Mouse (Mus musculus) forebrain, embryonic 13.5 days (tissue): ENCODE data around the gene Vkorc1. TPM values are rescaled to one million over a fixed set of nuclear protein-coding genes. Genes with fewer than 3 reads are reported as not detected.
A peak's percentile ranks its signal among the peaks of the same experiment; 100 is the strongest.

Experiments used
- ATAC-seq: fragments of 200-750 bp; cut with Nextera tagmentation; 2 replicates; pipeline ENCODE4 v1.8.0; 2017
- H3K27ac ChIP-seq: fragments of 300-500 bp; sonication (generic); 2 replicates; pipeline ENCODE4 v1.5.1; 2015; ENCODE audit warnings: inconsistent platforms, mild to moderate bottlenecking, moderate library complexity
- H3K27me3 ChIP-seq: fragments of 300-500 bp; sonication (generic); 2 replicates; pipeline ENCODE4 v1.6.1; 2015; ENCODE audit warnings: mild to moderate bottlenecking, inconsistent platforms
- H3K36me3 ChIP-seq: fragments of 300-500 bp; sonication (generic); 2 replicates; pipeline ENCODE4 v1.6.1; 2015; ENCODE audit warnings: mild to moderate bottlenecking, inconsistent platforms; ENCODE audit not compliant: poor library complexity, severe bottlenecking
- H3K4me1 ChIP-seq: fragments of 300-500 bp; sonication (generic); 2 replicates; pipeline ENCODE4 v1.6.1; 2015; ENCODE audit warnings: inconsistent platforms
- H3K4me2 ChIP-seq: fragments of 300-500 bp; sonication (generic); 2 replicates; pipeline ENCODE4 v1.6.1; 2015; ENCODE audit warnings: inconsistent platforms, mild to moderate bottlenecking, moderate library complexity
- H3K4me3 ChIP-seq: fragments of 300-500 bp; sonication (generic); 2 replicates; pipeline ENCODE4 v1.5.1; 2015; ENCODE audit warnings: mild to moderate bottlenecking, inconsistent platforms
- H3K9ac ChIP-seq: fragments of 300-500 bp; sonication (generic); 2 replicates; pipeline ENCODE4 v1.6.1; 2015; ENCODE audit warnings: mild to moderate bottlenecking, inconsistent platforms
- H3K9me3 ChIP-seq: fragments of 300-500 bp; sonication (generic); replicated peaks from 2 replicates; pipeline ENCODE4 v1.6.1; 2016; ENCODE audit warnings: inconsistent platforms
- WGBS: fragments of 180-500 bp; shearing (Covaris S2); methylation state at CpG from one replicate; pipeline ENCODE4 v1.1.7; 2015; 5-methylcytosine and 5-hydroxymethylcytosine counted together
- polyA plus RNA-seq: library from polyadenylated mRNA; unstranded; fragments of >200 nt; fragmentation: Nextera tagmentation; extraction: Ambion mirVana; gene quantifications from 2 replicates; pipeline ENCODE4 v1.2.1, GENCODE M21; 2015

Vkorc1 gene
- polyA plus RNA-seq, 1 experiment from 2014 or later = 59.5 TPM

DNA sequence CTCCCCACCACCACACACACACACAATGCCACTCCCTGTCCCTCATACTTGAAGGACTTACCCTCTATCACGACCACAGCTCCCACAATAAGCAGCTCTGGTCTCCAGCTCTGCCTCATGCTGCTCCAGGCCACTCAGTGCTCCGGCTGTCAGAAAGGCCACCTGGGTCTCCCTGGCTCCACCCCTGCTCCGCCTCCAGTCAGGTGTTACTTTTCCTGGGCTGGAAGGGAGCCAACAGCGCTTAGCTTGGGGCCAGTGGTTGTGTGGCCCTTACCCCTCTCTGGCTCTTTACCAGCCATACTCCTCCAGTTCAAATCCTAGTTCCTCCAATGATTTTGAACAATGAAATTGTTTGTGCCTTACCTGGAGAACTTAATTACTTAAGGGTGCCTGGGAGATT, 4.6 kb downstream of the Vkorc1 start, which contains the start of gene Prss53:
Gene Prss53, minus strand, starts transcription at position 173 of the 400 bp plus-strand sequence.
- H3K27ac ChIP-seq = no peak within 1 kb of the TSS
- no peak within 1 kb of the TSS for H3K4me2 ChIP-seq
- no peak for ATAC-seq
- WGBS = 36% methylated on average over 4 of the region's 4 CpGs
- no peaks in the 10 kb centered on the region for H3K27me3 ChIP-seq
- no peak within 1 kb of the TSS for H3K4me3 ChIP-seq
- H3K4me1 ChIP-seq = peaks cover 10% of the 10 kb centered on the region
- H3K36me3 ChIP-seq = peaks cover 74% of the 10 kb centered on the region
- no peak within 1 kb of the TSS for H3K9ac ChIP-seq
- no peaks in the 10 kb centered on the region for H3K9me3 ChIP-seq

DNA sequence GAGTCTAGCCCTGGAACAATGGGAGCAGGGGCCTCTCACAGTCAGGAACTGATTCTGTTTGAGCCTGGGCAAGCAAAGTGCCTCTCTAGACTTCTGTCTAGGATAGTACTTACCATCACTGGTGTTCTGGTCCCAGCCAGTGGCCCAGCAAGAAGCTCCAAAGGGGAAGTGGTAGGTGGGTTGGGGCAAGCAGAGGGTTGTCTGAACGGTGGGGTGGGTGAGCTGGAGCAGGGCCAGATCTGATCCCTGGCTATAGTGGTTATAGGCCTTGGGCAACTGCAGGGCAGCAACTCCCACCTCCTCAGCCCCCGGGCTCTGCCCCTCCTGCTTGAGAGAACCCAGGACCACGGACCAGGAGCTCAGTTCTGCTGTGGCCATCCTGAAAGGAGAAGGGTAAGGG, 6.6 kb downstream of the Vkorc1 start:
- H3K9me3 ChIP-seq = no peaks in the 10 kb centered on the region
- no peak overlapping the region for H3K9ac ChIP-seq
- no peak overlapping the region for H3K4me3 ChIP-seq
- 80% methylated on average over 3 of the region's 3 CpGs for WGBS
- H3K4me1 ChIP-seq = peaks cover 18% of the 10 kb centered on the region
- peaks cover 94% of the 10 kb centered on the region for H3K36me3 ChIP-seq
- no peak overlapping the region for H3K4me2 ChIP-seq
- no peak overlapping the region for H3K27ac ChIP-seq
- no peak for ATAC-seq
- H3K27me3 ChIP-seq = no peaks in the 10 kb centered on the region

DNA sequence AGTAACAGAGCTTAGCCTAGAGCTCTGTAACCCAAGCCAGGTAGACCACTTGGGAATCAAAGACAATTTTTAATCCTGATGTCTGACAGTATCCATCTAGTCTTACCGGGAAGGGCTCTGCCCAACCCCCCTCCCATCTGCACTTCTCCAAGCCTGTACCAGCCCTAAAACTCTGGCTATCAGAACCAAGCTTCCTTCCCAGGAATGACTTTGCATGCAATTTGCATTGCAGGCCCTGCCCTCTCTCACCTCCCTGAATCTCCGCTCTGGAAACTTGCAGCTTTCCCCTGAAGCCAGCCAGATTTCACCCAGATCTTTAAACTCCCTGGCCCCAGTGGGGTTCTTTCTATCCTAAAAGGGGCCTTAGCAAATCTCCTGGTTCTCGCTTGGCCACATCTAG, 7.6 kb downstream of the Vkorc1 start:
- no peak overlapping the region for H3K27ac ChIP-seq
- no peak overlapping the region for H3K4me3 ChIP-seq
- no peak overlapping the region for H3K4me2 ChIP-seq
- no peaks in the 10 kb centered on the region for H3K9me3 ChIP-seq
- WGBS = 86% methylated on average over 3 of the region's 3 CpGs
- H3K27me3 ChIP-seq = no peaks in the 10 kb centered on the region
- ATAC-seq = no peak
- H3K9ac ChIP-seq = no peak overlapping the region
- peaks cover 28% of the 10 kb centered on the region for H3K4me1 ChIP-seq
- H3K36me3 ChIP-seq = peaks cover 94% of the 10 kb centered on the region

DNA sequence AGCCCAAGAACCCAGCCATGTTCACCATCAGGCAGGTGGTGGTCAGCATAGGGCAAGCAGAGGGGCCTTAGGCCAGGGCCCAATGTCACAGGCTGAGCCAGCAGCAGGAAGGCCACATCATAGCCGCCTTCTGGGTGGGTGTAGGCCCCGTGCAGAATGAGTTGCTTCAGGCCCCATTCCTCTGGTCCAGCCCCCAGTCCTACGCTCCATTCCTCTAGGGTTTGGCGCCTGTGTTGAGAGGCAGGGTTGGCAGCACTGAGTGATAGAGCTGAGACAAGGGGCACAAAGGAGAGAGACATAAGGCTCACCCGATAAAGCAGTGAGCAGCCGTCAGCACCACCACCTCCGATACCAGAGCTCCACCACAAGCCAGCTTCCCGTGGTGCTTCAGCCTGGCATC, 8.2 kb downstream of the Vkorc1 start:
- Histone ChIP-seq H3K4me1 (peaks cover 30% of the 10 kb centered on the region), H3K4me2 (no peak overlapping the region), H3K36me3 (peaks cover 95% of the 10 kb centered on the region), H3K27me3 (no peaks in the 10 kb centered on the region), H3K9me3 (no peaks in the 10 kb centered on the region), H3K4me3 (no peak overlapping the region), H3K27ac (no peak overlapping the region), H3K9ac (no peak overlapping the region)
- ATAC-seq = no peak
- WGBS = 85% methylated on average over 8 of the region's 8 CpGs

DNA sequence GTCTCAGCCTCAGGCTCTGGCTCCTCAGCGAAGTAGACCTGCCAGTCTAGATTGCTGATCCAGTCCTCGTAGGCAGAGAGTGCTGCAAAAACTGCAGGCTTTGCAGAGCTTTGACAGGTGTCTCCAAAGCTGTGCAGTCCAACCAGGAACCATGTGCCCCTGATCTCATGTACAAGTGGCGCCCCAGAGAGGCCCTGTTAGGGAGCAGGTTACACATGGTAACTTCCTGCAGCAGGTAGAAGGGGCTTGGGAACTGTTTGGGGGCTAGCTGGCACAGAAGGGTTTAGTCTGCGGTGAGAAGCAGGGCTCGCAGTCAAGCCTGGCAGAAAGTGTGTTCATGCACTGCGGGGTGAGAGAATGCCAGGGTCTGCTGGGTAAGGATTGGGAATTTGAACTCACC, 8.9 kb downstream of the Vkorc1 start:
- Histone ChIP-seq H3K36me3 (peaks cover 100% of the 10 kb centered on the region), H3K27ac (no peak overlapping the region)
- 90% methylated on average over 6 of the region's 6 CpGs for WGBS

DNA sequence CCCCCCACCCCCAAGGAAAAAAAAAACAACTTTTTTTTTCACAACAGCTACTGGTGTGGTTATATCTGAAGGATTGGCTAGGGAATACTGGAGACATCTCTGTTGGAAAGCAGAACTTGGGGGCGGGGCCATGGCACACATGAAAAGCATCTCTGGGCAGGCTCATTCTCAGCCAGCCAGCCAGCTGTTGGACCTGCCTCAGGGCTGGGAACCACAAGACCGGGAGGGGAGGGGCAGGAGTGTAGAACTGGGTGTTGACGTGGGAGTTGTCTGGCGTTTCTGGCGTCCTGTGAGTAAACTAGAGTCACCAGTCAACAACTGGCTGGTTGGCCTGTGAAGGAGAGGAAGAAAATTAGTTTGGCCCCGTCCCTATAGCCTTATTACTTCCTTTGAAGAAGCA, 9.5 kb downstream of the Vkorc1 start:
- Histone ChIP-seq H3K4me1 (peaks cover 30% of the 10 kb centered on the region), H3K9ac (0 out of 2 replicates have a peak overlapping the region, but pooled peaks have one; percentile 34), H3K27me3 (no peaks in the 10 kb centered on the region), H3K36me3 (peaks cover 100% of the 10 kb centered on the region), H3K4me3 (no peak overlapping the region), H3K4me2 (no peak overlapping the region), H3K9me3 (no peaks in the 10 kb centered on the region), H3K27ac (no peak overlapping the region)
- ATAC-seq = no peak
- 73% methylated on average over 6 of the region's 6 CpGs for WGBS

More for the DNA sequence above, 8.9 kb downstream of the Vkorc1 start:
- Histone ChIP-seq H3K9ac (peak overlapping the region; percentile 34; the same call in 1 of the 2 replicates), H3K4me1 (peaks cover 30% of the 10 kb centered on the region), H3K4me3 (no peak overlapping the region), H3K9me3 (no peaks in the 10 kb centered on the region), H3K27me3 (no peaks in the 10 kb centered on the region), H3K4me2 (no peak overlapping the region)
- no peak for ATAC-seq

DNA sequence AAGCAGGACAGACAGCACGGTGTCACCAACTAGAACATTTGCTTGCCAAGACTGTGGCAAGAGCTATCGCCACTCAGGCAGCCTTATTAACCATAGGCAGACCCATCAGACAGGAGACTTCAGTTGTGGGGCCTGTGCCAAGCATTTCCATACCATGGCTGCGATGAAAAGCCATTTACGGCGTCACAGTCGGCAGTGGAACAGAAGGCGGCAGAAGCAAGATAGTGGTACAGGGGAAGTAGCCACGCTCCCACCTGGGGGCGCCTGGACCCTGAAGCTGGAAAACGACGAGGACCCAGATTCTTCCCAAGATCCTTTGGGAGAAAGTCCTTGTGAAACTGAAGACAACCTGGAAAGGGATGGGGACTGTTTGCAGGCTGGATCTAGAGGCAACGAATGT, 15.0 kb downstream of the Vkorc1 start:
- Histone ChIP-seq H3K9ac (no peak overlapping the region), H3K4me2 (no peak overlapping the region), H3K27me3 (no peaks in the 10 kb centered on the region), H3K27ac (no peak overlapping the region), H3K4me1 (peaks cover 37% of the 10 kb centered on the region), H3K4me3 (no peak overlapping the region), H3K9me3 (no peaks in the 10 kb centered on the region), H3K36me3 (peaks cover 76% of the 10 kb centered on the region)
- WGBS = 85% methylated on average over 12 of the region's 12 CpGs
- no peak for ATAC-seq

DNA sequence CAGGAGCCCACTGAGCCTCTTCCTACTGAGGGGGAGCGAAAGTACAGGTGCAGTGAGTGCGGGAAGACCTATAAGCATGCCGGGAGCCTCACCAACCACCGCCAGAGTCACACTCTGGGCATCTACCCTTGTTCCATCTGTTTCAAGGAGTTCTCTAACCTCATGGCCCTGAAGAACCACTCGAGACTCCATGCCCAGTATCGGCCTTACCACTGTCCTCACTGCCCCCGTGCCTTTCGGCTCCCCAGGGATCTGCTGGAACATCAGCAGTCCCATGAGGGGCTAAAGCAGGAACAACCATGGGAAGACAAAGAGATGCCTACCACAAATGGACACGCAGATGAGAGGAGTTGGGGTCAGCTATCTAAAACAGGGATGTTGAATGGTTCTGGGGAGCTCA, 16.1 kb downstream of the Vkorc1 start:
- no peak overlapping the region for H3K4me3 ChIP-seq
- H3K36me3 ChIP-seq = peaks cover 65% of the 10 kb centered on the region
- no peaks in the 10 kb centered on the region for H3K27me3 ChIP-seq
- peaks cover 31% of the 10 kb centered on the region for H3K4me1 ChIP-seq
- ATAC-seq = no peak
- no peaks in the 10 kb centered on the region for H3K9me3 ChIP-seq
- no peak overlapping the region for H3K27ac ChIP-seq
- 96% methylated on average over 9 of the region's 9 CpGs for WGBS
- no peak overlapping the region for H3K4me2 ChIP-seq
- no peak overlapping the region for H3K9ac ChIP-seq

DNA sequence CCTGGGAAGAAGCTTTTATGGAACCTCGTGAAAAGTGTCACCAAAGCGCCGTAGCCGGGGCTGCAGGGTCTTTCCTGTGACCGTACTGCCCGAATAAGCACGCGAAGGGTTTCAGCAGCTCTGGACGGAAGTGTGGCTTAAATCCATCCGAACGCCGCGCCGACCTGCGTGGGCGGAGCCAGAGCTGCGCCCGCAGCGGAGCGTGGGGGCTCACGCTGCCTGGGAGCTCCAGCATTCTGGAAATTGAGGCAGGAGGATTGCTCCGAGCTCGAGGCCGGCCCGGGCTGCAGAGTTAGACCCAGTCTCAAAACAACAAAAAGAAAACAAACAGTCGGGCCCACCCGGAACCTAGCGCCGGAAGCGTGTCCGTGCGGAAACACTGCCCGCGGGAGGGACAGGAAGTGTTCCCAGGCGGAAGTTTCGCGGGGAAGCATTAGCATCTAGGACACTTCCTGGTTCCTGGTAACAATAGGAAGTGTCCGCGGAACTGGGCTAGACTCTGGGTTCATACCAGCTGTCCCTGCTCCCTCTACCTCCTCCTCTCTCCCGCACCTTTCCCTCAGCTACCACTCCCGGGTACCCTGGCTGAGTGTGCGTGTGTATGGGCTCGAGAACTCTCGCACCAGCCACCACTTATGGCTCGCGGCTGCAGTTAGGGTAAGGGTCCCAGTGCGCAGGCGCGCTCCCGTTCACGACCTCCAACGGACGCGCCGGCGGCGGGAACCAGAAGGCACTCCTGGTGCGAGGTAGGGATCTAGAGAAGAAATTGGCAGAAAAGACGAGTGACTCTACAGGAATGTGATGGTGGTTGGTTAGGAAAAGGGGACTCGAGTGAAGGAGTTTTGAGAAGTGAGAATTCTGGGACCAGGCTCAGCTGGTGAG, 18.7 kb downstream of the Vkorc1 start, which contains the start of gene Zfp668:
Gene Zfp668, minus strand, starts transcription at position 362 of the 882 bp plus-strand sequence.
- peaks cover 49% of the 10 kb centered on the region for H3K36me3 ChIP-seq
- under 1% methylated on average over 60 of the region's 60 CpGs for WGBS
- peaks cover 29% of the 10 kb centered on the region for H3K4me1 ChIP-seq
- H3K27ac ChIP-seq = peak within 1 kb of the TSS; percentile 100
- H3K9me3 ChIP-seq = no peaks in the 10 kb centered on the region
- peak within 1 kb of the TSS; percentile 90 for H3K4me2 ChIP-seq
- peak within 1 kb of the TSS; percentile 88 for H3K4me3 ChIP-seq
- no peaks in the 10 kb centered on the region for H3K27me3 ChIP-seq
- ATAC-seq = peak; percentile 72
- peak within 1 kb of the TSS; percentile 98 for H3K9ac ChIP-seq

DNA sequence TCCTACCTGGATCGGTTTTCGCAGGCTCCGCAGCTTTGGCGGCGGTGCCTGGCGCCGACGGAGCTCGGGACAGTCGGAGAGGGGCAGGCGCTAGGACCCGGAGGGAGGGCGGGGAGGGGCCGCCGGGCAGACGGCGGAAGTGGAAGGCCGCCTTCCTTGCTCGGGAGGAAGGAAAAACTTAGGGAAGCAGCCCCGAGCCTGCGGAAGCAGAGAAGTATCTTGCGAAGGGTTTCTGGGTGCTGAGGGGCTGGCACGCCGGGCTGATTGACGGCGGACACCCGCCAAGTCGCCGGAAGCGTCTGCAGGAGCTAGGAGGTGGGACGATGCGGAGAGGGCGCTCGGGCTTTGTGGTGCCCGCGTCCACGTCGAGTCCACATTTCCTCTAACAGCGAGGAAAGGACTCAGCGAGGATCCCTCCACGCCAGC, 19.4 kb downstream of the Vkorc1 start, which contains the start of gene Zfp646:
Gene Zfp646, plus strand, starts transcription at position 181 of the 426 bp plus-strand sequence.
- Histone ChIP-seq H3K9ac (peak within 1 kb of the TSS; percentile 98), H3K4me1 (peaks cover 29% of the 10 kb centered on the region), H3K4me2 (peak within 1 kb of the TSS; percentile 90), H3K27me3 (no peaks in the 10 kb centered on the region), H3K9me3 (no peaks in the 10 kb centered on the region), H3K27ac (peak within 1 kb of the TSS; percentile 100), H3K36me3 (peaks cover 49% of the 10 kb centered on the region), H3K4me3 (peak within 1 kb of the TSS; percentile 88)
- under 1% methylated on average over 41 of the region's 41 CpGs for WGBS
- ATAC-seq = peak; percentile 90

DNA sequence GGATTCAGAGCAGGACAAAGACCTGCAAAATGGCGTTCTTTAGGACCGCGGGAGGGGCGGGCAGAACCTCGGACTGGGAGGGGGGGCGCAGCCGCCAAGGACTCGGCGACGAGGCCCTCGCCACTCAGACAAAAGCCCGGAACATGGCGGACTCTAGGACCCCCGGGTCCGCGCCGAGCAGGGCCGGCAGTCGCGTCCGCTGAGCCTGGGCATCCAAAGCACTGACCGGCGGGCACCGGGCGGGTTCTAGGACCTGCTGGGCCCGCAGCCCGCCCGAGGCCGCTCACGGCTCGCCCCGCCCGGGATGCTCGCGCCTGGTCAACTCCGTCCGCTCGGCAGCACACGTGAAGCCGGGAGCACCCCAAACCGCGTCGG, 19.8 kb downstream of the Vkorc1 start:
- Histone ChIP-seq H3K4me1 (peaks cover 29% of the 10 kb centered on the region), H3K4me3 (peak overlapping the region; percentile 88), H3K27me3 (no peaks in the 10 kb centered on the region), H3K27ac (peak overlapping the region; percentile 100), H3K36me3 (peaks cover 49% of the 10 kb centered on the region), H3K9ac (peak overlapping the region; percentile 98), H3K9me3 (no peaks in the 10 kb centered on the region), H3K4me2 (peak overlapping the region; percentile 90)
- peak; percentile 95 for ATAC-seq
- under 1% methylated on average over 43 of the region's 43 CpGs for WGBS

DNA sequence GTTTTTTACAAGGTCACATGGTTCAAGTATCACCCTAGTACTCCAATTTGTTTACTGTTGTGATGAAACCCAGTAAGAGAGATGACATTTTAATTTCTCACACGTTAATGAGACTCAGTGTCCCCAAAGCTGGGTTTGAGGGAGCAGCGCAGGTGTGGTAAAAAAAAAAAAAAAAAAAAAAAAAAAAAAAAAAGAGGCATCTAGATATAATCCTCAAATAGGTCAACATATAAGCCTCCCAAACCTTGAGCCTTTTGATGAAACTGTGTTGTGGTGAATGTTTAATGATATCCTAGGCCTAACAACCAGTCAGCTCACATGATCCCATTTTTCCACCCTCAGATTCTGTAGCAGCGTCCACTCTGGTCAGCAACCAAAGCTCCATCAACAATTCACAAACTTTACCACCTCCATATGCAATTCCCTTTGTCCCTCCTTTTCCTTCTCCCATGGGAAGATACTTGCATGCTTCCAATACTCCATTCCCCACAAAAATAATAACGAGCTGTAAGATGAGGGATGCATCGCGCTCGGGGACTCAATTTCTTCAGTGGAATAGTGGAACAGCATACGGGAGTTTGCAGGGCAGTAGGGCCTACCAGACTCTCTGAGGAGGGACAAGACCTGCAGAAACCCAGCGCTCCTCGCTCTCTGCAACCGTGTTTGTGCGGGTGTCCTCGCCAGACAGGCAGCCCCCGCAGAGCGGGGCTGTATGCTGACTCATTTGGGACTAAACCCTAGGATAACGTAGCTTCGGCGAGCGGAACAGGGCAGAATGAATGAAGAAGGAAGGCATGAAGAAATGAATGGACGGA, 20.4 kb downstream of the Vkorc1 start:
- Histone ChIP-seq H3K36me3 (peaks cover 49% of the 10 kb centered on the region), H3K4me3 (peak overlapping the region; percentile 88), H3K9ac (peak overlapping the region; percentile 98), H3K27me3 (no peaks in the 10 kb centered on the region), H3K4me1 (peaks cover 29% of the 10 kb centered on the region), H3K27ac (peak overlapping the region; percentile 100), H3K4me2 (peak overlapping the region; percentile 90), H3K9me3 (no peaks in the 10 kb centered on the region)
- WGBS = 6% methylated on average over 20 of the region's 20 CpGs
- no peak; the same call in 1 of the 2 replicates for ATAC-seq
